ENCODE assay signal across 17 mouse cellular contexts in genomic region chr10:86476720-86477119, GRCm38 (mm10). TPM values are rescaled to one million over a fixed set of nuclear protein-coding genes. Genes with fewer than 3 reads are reported as not detected.
"Had no signal": no experiment of that assay in that cellular context is flagged by ENCODE, and none has a peak within 500 bp of the region (broad histone marks: within the 10 kb centered on the region; RNA-seq: fewer than 3 reads in every experiment).

No protein-coding gene starts in this region.

- DNase-seq: liver; liver, embryonic 13.5 days; liver, postnatal 0 days; lung, adult 2 months; lung, postnatal 14 days; lung, postnatal 36 days; right cerebral cortex, adult 18-20 months; right cerebral cortex, postnatal 14 days; right cerebral cortex, postnatal 4 days; spleen, adult 18-20 months; thymus, adult 18-20 months; thymus, postnatal 14 days; thymus, postnatal 36 days had no signal

- ATAC-seq: liver, postnatal 0 days; lung, postnatal 0 days; midbrain, embryonic 15.5 days had no signal

RNA-seq across cellular contexts. Expression of gene Syn3, which starts 22.0 kb away (rescaled TPM):
- total RNA-seq: monocyte, adult 5-6 weeks; neutrophil, adult 5-6 weeks had no signal
